Mouse (Mus musculus): Measurements from ENCODE around the gene Gldc. TPM values are rescaled to one million over a fixed set of nuclear protein-coding genes. Genes with fewer than 3 reads are reported as not detected.

Gldc gene
- total and polyA plus RNA-seq, 2 experiments from 2014 or later = 8.7 to 16.6 TPM

- no peaks in the 10 kb centered on the region for H3K4me1 ChIP-seq (ENCODE audit: insufficient read depth, low read length)
- no peak overlapping the region for H3K4me2 ChIP-seq (ENCODE audit: low read depth, low read length)
- no peaks in the 10 kb centered on the region for H3K27me3 ChIP-seq (ENCODE audit: insufficient read depth, low read length)
- TF ChIP-seq CTCF (IDR thresholded peaks at IDR 0.05; ENCODE audit: low read depth) = no peak
- 90% methylated on average over 1 of the region's 1 CpGs for WGBS
- H3K4me3 ChIP-seq (ENCODE audit: low read length) = no peak overlapping the region
- H3K27ac ChIP-seq = no peak overlapping the region
- no peaks in the 10 kb centered on the region for H3K9me3 ChIP-seq (ENCODE audit: low read length)
- ATAC-seq = no peak
- no peak for DNase-seq (ENCODE audit: low spot score)
- H3K36me3 ChIP-seq (ENCODE audit: insufficient read depth, low read length) = no peaks in the 10 kb centered on the region
- no peak overlapping the region for H3K9ac ChIP-seq (replicated peaks; ENCODE audit: low read length)
Observed at GRCm38 (mm10) chr19:30206981-30207380, 31.8 kb upstream of the Gldc start.

- Histone ChIP-seq H3K4me3 (ENCODE audit: low read length) (no peak overlapping the region), H3K4me2 (ENCODE audit: low read depth, low read length) (0 out of 2 replicates have a peak overlapping the region, but pooled peaks have one; percentile 23), H3K36me3 (ENCODE audit: insufficient read depth, low read length) (no peaks in the 10 kb centered on the region), H3K9me3 (ENCODE audit: low read length) (no peaks in the 10 kb centered on the region), H3K4me1 (ENCODE audit: insufficient read depth, low read length) (no peaks in the 10 kb centered on the region), H3K27me3 (ENCODE audit: insufficient read depth, low read length) (no peaks in the 10 kb centered on the region), H3K27ac (no peak overlapping the region), H3K9ac (replicated peaks; ENCODE audit: low read length) (no peak overlapping the region)
- WGBS = 70% methylated on average over 4 of the region's 4 CpGs
- no peak for TF ChIP-seq CTCF (IDR thresholded peaks at IDR 0.05; ENCODE audit: low read depth)
- peak; percentile 24; the same call in 1 of the 2 replicates for ATAC-seq
- no peak for DNase-seq (ENCODE audit: low spot score)
Observed at GRCm38 (mm10) chr19:30205874-30206273, 30.6 kb upstream of the Gldc start.

GRCm38 (mm10) chr19:30205159-30205816, 30.1 kb upstream of the Gldc start:
- Histone ChIP-seq H3K9ac (replicated peaks; ENCODE audit: low read length) (no peak overlapping the region), H3K4me1 (ENCODE audit: insufficient read depth, low read length) (no peaks in the 10 kb centered on the region)
- 18% methylated on average over 12 of the region's 12 CpGs for WGBS

GRCm38 (mm10) chr19:30202177-30202576, 26.9 kb upstream of the Gldc start:
- Histone ChIP-seq H3K4me3 (ENCODE audit: low read length) (no peak overlapping the region), H3K27ac (no peak overlapping the region)
- 85% methylated on average over 7 of the region's 7 CpGs for WGBS

More at GRCm38 (mm10) chr19:30205159-30205816, 30.1 kb upstream of the Gldc start:
- Histone ChIP-seq H3K36me3 (ENCODE audit: insufficient read depth, low read length) (no peaks in the 10 kb centered on the region), H3K4me2 (ENCODE audit: low read depth, low read length) (peak overlapping the region; percentile 23; the same call in 1 of the 2 replicates), H3K9me3 (ENCODE audit: low read length) (no peaks in the 10 kb centered on the region), H3K27me3 (ENCODE audit: insufficient read depth, low read length) (no peaks in the 10 kb centered on the region), H3K4me3 (ENCODE audit: low read length) (no peak overlapping the region), H3K27ac (no peak overlapping the region)
- TF ChIP-seq CTCF (IDR thresholded peaks at IDR 0.05; ENCODE audit: low read depth) = peak; percentile 89
- peak; percentile 62 for ATAC-seq
- DNase-seq (ENCODE audit: low spot score) = peak; percentile 84

GRCm38 (mm10) chr19:30194999-30195398, 19.8 kb upstream of the Gldc start:
- H3K9me3 ChIP-seq (ENCODE audit: low read length) = no peaks in the 10 kb centered on the region
- H3K27me3 ChIP-seq (ENCODE audit: insufficient read depth, low read length) = no peaks in the 10 kb centered on the region
- TF ChIP-seq CTCF (IDR thresholded peaks at IDR 0.05; ENCODE audit: low read depth) = no peak
- H3K9ac ChIP-seq (replicated peaks; ENCODE audit: low read length) = no peak overlapping the region
- ATAC-seq (no peak), DNase-seq (ENCODE audit: low spot score) (no peak)
- H3K4me2 ChIP-seq (ENCODE audit: low read depth, low read length) = no peak overlapping the region
- no peaks in the 10 kb centered on the region for H3K4me1 ChIP-seq (ENCODE audit: insufficient read depth, low read length)
- H3K36me3 ChIP-seq (ENCODE audit: insufficient read depth, low read length) = no peaks in the 10 kb centered on the region
- WGBS = 80% methylated on average over 6 of the region's 6 CpGs
- H3K27ac ChIP-seq = no peak overlapping the region
- no peak overlapping the region for H3K4me3 ChIP-seq (ENCODE audit: low read length)

More at GRCm38 (mm10) chr19:30202177-30202576, 26.9 kb upstream of the Gldc start:
- Histone ChIP-seq H3K9ac (replicated peaks; ENCODE audit: low read length) (no peak overlapping the region), H3K27me3 (ENCODE audit: insufficient read depth, low read length) (no peaks in the 10 kb centered on the region), H3K4me1 (ENCODE audit: insufficient read depth, low read length) (no peaks in the 10 kb centered on the region), H3K9me3 (ENCODE audit: low read length) (no peaks in the 10 kb centered on the region), H3K36me3 (ENCODE audit: insufficient read depth, low read length) (no peaks in the 10 kb centered on the region), H3K4me2 (ENCODE audit: low read depth, low read length) (no peak overlapping the region)
- TF ChIP-seq CTCF (IDR thresholded peaks at IDR 0.05; ENCODE audit: low read depth) = no peak
- ATAC-seq (no peak), DNase-seq (ENCODE audit: low spot score) (no peak)

GRCm38 (mm10) chr19:30187232-30187631, 12.0 kb upstream of the Gldc start:
- H3K9ac ChIP-seq (replicated peaks; ENCODE audit: low read length) = no peak overlapping the region
- 91% methylated on average over 2 of the region's 2 CpGs for WGBS
- no peak for ATAC-seq
- peaks cover 2% of the 10 kb centered on the region; the same call in 1 of the 2 replicates for H3K9me3 ChIP-seq (ENCODE audit: low read length)
- no peak overlapping the region for H3K27ac ChIP-seq
- H3K36me3 ChIP-seq (ENCODE audit: insufficient read depth, low read length) = no peaks in the 10 kb centered on the region
- no peaks in the 10 kb centered on the region for H3K27me3 ChIP-seq (ENCODE audit: insufficient read depth, low read length)
- H3K4me2 ChIP-seq (ENCODE audit: low read depth, low read length) = no peak overlapping the region
- no peak for DNase-seq (ENCODE audit: low spot score)
- H3K4me1 ChIP-seq (ENCODE audit: insufficient read depth, low read length) = no peaks in the 10 kb centered on the region
- TF ChIP-seq CTCF (IDR thresholded peaks at IDR 0.05; ENCODE audit: low read depth) = no peak
- no peak overlapping the region for H3K4me3 ChIP-seq (ENCODE audit: low read length)

GRCm38 (mm10) chr19:30185536-30185935, 10.3 kb upstream of the Gldc start:
- Histone ChIP-seq H3K9me3 (ENCODE audit: low read length) (peaks cover 2% of the 10 kb centered on the region; the same call in 1 of the 2 replicates), H3K4me1 (ENCODE audit: insufficient read depth, low read length) (no peaks in the 10 kb centered on the region), H3K27me3 (ENCODE audit: insufficient read depth, low read length) (no peaks in the 10 kb centered on the region), H3K4me3 (ENCODE audit: low read length) (no peak overlapping the region), H3K27ac (no peak overlapping the region), H3K4me2 (ENCODE audit: low read depth, low read length) (no peak overlapping the region), H3K9ac (replicated peaks; ENCODE audit: low read length) (no peak overlapping the region), H3K36me3 (ENCODE audit: insufficient read depth, low read length) (no peaks in the 10 kb centered on the region)
- DNase-seq (ENCODE audit: low spot score) (no peak), ATAC-seq (no peak)
- 89% methylated on average over 2 of the region's 2 CpGs for WGBS
- TF ChIP-seq CTCF (IDR thresholded peaks at IDR 0.05; ENCODE audit: low read depth) = no peak
